Mouse (Mus musculus): ENCODE results near the gene Olfr15. TPM values are rescaled to one million over a fixed set of nuclear protein-coding genes. Genes with fewer than 3 reads are reported as not detected.

Olfr15 gene
- polyA plus RNA-seq (2012; fragmentation: generic; extraction: Trizol) = not detected

GRCm38 (mm10) chr16:3830588-3831109, at the start of gene Olfr15:
Gene Olfr15 (plus strand): TSS chr16:3830878.

GRCm38 (mm10) chr16:3846711-3847518, 16.2 kb downstream of the Olfr15 start, which contains the start of gene Zfp174:
Gene Zfp174 (plus strand): TSS chr16:3847268.

GRCm38 (mm10) chr16:3872216-3873047, 41.8 kb downstream of the Olfr15 start, which contains the start of gene Naa60:
Gene Naa60 (plus strand): TSS chr16:3872375.

GRCm38 (mm10) chr16:3884201-3885064, 53.8 kb downstream of the Olfr15 start, which contains the start of the genes Zfp597 and Gm20695:
Gene Zfp597 (minus strand): TSS chr16:3884561.
Gene Gm20695 (plus strand): TSS chr16:3884648.

Other genes starting within 250 kb of the Olfr15 start
- not detected for gene Olfr161, start 239.8 kb upstream of the Olfr15 start, polyA plus RNA-seq (2012; fragmentation: generic; extraction: Trizol)
- not detected for gene Mefv, start 112.8 kb upstream of the Olfr15 start, polyA plus RNA-seq (2012; fragmentation: generic; extraction: Trizol)
- gene Zfp263, start 86.8 kb upstream of the Olfr15 start, polyA plus RNA-seq (2012; fragmentation: generic; extraction: Trizol) = 1 to 10 TPM in 1 of 2 experiments, under 1 TPM in 1; 0.77 to 7.3 TPM
- under 1 TPM; 0.02 to 0.63 TPM for gene Zfp174, start 16.4 kb downstream of the Olfr15 start, polyA plus RNA-seq (2012; fragmentation: generic; extraction: Trizol)
- 10 to 100 TPM; 13.1 to 48.9 TPM for gene Naa60, start 41.5 kb downstream of the Olfr15 start, polyA plus RNA-seq (2012; fragmentation: generic; extraction: Trizol)
- gene Zfp597, start 53.7 kb downstream of the Olfr15 start, polyA plus RNA-seq (2012; fragmentation: generic; extraction: Trizol) = under 1 TPM; 0.19 to 0.91 TPM
- gene Gm20695, start 53.8 kb downstream of the Olfr15 start, polyA plus RNA-seq (2012; fragmentation: generic; extraction: Trizol) = under 1 TPM in 1 of 2 experiments, not detected in 1; 0.25 TPM
- 1 to 10 TPM; 7.9 to 9.3 TPM for gene 1700037C18Rik, start 77.8 kb downstream of the Olfr15 start, polyA plus RNA-seq (2012; fragmentation: generic; extraction: Trizol)
- 10 to 100 TPM in 1 of 2 experiments, 1 to 10 TPM in 1; 2.3 to 15.8 TPM for gene Cluap1, start 77.9 kb downstream of the Olfr15 start, polyA plus RNA-seq (2012; fragmentation: generic; extraction: Trizol)
- gene Nlrc3, start 145.8 kb downstream of the Olfr15 start, polyA plus RNA-seq (2012; fragmentation: generic; extraction: Trizol) = 1 to 10 TPM; 1.1 TPM
- gene Slx4, start 172.9 kb downstream of the Olfr15 start, polyA plus RNA-seq (2012; fragmentation: generic; extraction: Trizol) = 10 to 100 TPM in 1 of 2 experiments, 1 to 10 TPM in 1; 3.1 to 19.0 TPM
- gene Dnase1, start 206.1 kb downstream of the Olfr15 start, polyA plus RNA-seq (2012; fragmentation: generic; extraction: Trizol) = 1 to 10 TPM in 1 of 2 experiments, under 1 TPM in 1; 0.25 to 2.2 TPM
- 10 to 100 TPM; 47.1 to 71.8 TPM for gene Trap1, start 246.9 kb downstream of the Olfr15 start, polyA plus RNA-seq (2012; fragmentation: generic; extraction: Trizol)

Data from C3H10T1/2 (cell line).